Mouse (Mus musculus) forebrain, embryonic 14.5 days (tissue): ENCODE data around the gene Ralgapa2. TPM values are rescaled to one million over a fixed set of nuclear protein-coding genes. Genes with fewer than 3 reads are reported as not detected.

Source experiments
- ATAC-seq: fragments of 200-750 bp; cut with Nextera tagmentation; 2 replicates; pipeline ENCODE4 v1.8.0; 2017; ENCODE audit warnings: mild to moderate bottlenecking, moderate library complexity
- DNase-seq: peaks from one replicate; pipeline ENCODE4 v3.0.0-alpha.2; 2015; ENCODE audit warnings: low spot score
- H3K27ac ChIP-seq: fragments of 300-500 bp; sonication (generic); 2 replicates; pipeline ENCODE4 v1.5.1; 2014; ENCODE audit warnings: low read depth, mild to moderate bottlenecking, control low read depth, low read length, moderate library complexity
- H3K27me3 ChIP-seq: fragments of 300-500 bp; sonication (generic); replicated peaks from 2 replicates; pipeline ENCODE4 v1.6.1; 2014; ENCODE audit warnings: low read length, control low read depth, mixed read lengths; ENCODE audit not compliant: control insufficient read depth, insufficient read depth
- H3K36me3 ChIP-seq: fragments of 300-500 bp; sonication (generic); 2 replicates; pipeline ENCODE4 v1.6.1; 2014; ENCODE audit warnings: low read length, control low read depth; ENCODE audit not compliant: control insufficient read depth, insufficient read depth
- H3K4me1 ChIP-seq: fragments of 300-500 bp; sonication (generic); 2 replicates; pipeline ENCODE4 v1.6.1; 2014; ENCODE audit warnings: antibody characterized with exemption, low read length, control low read depth; ENCODE audit not compliant: control insufficient read depth, insufficient read depth
- H3K4me2 ChIP-seq: fragments of 300-500 bp; sonication (generic); 2 replicates; pipeline ENCODE4 v1.6.1; 2014; ENCODE audit warnings: mild to moderate bottlenecking, control low read depth, low read length
- H3K4me3 ChIP-seq: fragments of 300-500 bp; sonication (generic); 2 replicates; pipeline ENCODE4 v1.5.1; 2014; ENCODE audit warnings: low read depth, low read length, control low read depth
- H3K9ac ChIP-seq: fragments of 300-500 bp; sonication (generic); 2 replicates; pipeline ENCODE4 v1.6.1; 2014; ENCODE audit warnings: mild to moderate bottlenecking, low read length, control low read depth, moderate library complexity
- H3K9me3 ChIP-seq: fragments of 300-500 bp; sonication (generic); replicated peaks from 2 replicates; pipeline ENCODE4 v1.6.1; 2016; ENCODE audit warnings: low read length, control low read depth, mixed read lengths; ENCODE audit not compliant: control insufficient read depth
- WGBS: fragments of 180-500 bp; shearing (Covaris S2); extraction: QIAGEN DNeasy Blood & Tissue Kit; methylation state at CpG from one replicate; pipeline ENCODE4 v1.1.7; 2014; 5-methylcytosine and 5-hydroxymethylcytosine counted together
- polyA plus RNA-seq: library from polyadenylated mRNA; unstranded; fragments of >200 nt; fragmentation: Nextera tagmentation; extraction: Ambion mirVana; gene quantifications from 2 replicates; pipeline ENCODE4 v1.2.1, GENCODE M21; 2014

Ralgapa2 gene
- polyA plus RNA-seq, 1 experiment from 2014 or later: 6.3 TPM

DNA sequence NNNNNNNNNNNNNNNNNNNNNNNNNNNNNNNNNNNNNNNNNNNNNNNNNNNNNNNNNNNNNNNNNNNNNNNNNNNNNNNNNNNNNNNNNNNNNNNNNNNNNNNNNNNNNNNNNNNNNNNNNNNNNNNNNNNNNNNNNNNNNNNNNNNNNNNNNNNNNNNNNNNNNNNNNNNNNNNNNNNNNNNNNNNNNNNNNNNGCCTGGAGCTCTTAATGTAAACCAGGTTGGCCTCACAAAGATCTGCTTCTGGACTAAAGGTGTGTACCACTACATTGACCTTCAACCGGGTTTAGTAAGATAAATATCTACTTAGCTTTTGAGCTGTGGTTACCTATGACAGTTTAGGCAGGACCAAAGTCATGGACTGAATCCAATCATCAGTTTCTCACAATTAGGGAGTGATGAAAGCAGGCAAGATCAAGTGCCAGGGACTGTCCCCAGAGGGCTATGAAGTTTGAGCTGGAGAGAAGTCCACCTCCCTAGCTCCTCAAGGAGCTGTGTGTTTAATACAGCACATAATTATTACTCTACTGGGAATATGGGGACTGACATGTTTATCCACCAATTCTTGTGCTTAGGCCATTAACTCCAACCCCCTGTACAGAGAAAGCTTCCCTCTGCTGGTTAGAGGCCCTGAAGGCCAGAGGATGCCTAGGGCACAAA lies 32.1 kb upstream of the Ralgapa2 start:
- DNase-seq (no peak), ATAC-seq (no peak)
- no peak overlapping the region for H3K9ac ChIP-seq
- H3K36me3 ChIP-seq: no peaks in the 10 kb centered on the region
- peaks cover 3% of the 10 kb centered on the region for H3K4me1 ChIP-seq
- no peak overlapping the region for H3K4me2 ChIP-seq
- WGBS: 80% methylated on average over 1 of the region's 1 CpGs
- no peaks in the 10 kb centered on the region for H3K27me3 ChIP-seq
- no peak overlapping the region for H3K27ac ChIP-seq
- H3K9me3 ChIP-seq: peaks cover 7% of the 10 kb centered on the region; the same call in 1 of the 2 replicates
- H3K4me3 ChIP-seq: no peak overlapping the region

DNA sequence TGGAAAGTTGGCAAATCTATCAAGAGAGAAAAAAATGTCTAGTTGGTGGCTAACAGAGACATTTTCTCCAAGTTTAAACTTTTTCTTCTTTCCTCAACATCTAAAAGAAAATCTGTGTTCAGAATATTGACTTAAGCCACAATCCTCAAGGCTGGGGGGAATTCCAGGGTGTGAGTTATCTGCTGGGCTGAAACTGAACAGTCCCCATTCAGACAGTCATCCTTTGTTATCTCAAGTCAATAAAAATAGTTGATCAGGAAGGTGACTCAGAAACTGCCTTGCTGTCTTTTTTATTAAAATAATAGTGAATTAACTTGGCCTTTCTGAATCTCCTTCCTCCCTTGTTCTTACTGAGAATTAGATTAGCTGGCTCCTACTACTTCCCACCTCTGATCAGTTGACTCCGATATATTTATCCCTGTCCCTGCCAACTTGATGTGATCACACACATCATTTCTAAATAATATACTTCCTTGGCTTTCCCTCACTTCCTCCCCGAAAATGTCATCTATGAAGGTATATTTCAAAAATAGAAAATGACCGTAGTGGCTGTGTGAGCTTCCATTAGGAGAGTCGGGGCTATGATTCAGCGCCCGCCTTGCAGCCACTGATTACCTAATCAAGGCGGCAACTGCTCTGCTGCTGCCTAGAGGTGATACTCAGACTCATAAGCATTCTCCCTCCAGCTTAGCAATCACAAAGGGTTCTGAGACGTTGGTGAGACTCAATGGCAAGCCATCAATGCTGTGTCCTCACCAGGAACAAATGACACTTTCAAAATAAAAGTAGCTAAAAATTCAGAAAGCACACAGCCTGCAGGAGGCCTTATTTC lies 21.2 kb upstream of the Ralgapa2 start:
- no peaks in the 10 kb centered on the region for H3K27me3 ChIP-seq
- H3K4me1 ChIP-seq: no peaks in the 10 kb centered on the region
- H3K36me3 ChIP-seq: no peaks in the 10 kb centered on the region
- H3K27ac ChIP-seq: no peak overlapping the region
- H3K9me3 ChIP-seq: no peaks in the 10 kb centered on the region
- 69% methylated on average over 8 of the region's 8 CpGs for WGBS
- DNase-seq (no peak), ATAC-seq (no peak)
- no peak overlapping the region for H3K4me2 ChIP-seq
- H3K4me3 ChIP-seq: no peak overlapping the region
- no peak overlapping the region for H3K9ac ChIP-seq

DNA sequence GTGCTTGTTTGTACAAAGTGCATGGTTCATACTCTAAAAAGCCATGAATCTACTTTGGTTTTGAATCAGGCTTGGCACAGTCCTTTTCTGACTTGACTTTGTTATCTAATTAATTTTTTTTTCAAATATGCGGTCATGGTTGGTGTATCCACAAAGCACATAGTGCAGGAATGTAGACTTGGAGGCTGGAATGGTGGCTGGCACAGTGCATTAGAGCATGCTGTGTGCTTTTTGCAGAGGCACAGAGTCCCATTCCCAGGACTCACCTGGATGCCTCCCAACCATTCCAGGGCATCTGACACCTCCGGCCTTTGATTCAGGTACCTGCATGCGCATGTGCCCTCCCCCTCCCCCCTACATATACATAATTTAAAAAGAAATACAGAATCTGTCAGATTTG lies 20.3 kb upstream of the Ralgapa2 start:
- DNase-seq: no peak
- no peak overlapping the region for H3K9ac ChIP-seq
- 99% methylated on average over 3 of the region's 3 CpGs for WGBS
- H3K27me3 ChIP-seq: no peaks in the 10 kb centered on the region
- H3K36me3 ChIP-seq: no peaks in the 10 kb centered on the region
- H3K27ac ChIP-seq: no peak overlapping the region
- no peak overlapping the region for H3K4me3 ChIP-seq
- H3K4me2 ChIP-seq: no peak overlapping the region
- H3K9me3 ChIP-seq: no peaks in the 10 kb centered on the region
- no peaks in the 10 kb centered on the region for H3K4me1 ChIP-seq
- ATAC-seq: no peak

DNA sequence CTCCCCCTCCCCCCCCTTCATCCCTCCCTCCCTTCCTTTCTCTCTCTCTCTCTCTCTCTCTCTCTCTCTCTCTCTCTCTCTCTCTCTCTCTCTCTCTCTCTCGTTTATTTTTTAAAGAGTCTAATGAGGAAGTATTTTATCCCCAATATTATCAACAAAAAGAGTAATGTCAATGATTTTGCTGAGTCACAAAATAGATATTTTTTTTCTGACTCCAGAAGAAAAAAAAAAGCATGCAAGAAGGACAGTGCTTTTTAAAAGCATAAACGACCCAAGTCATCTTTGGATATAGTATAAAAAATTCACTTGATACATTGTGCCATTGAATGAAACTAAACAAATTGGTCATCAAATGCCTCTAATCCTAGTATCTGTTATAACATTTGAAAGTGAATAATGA lies 13.3 kb upstream of the Ralgapa2 start:
- Histone ChIP-seq H3K27ac (no peak overlapping the region), H3K9ac (no peak overlapping the region), H3K4me2 (no peak overlapping the region), H3K9me3 (no peaks in the 10 kb centered on the region), H3K4me1 (no peaks in the 10 kb centered on the region), H3K4me3 (no peak overlapping the region), H3K27me3 (no peaks in the 10 kb centered on the region), H3K36me3 (no peaks in the 10 kb centered on the region)
- no peak for DNase-seq
- no peak for ATAC-seq
- WGBS: 61% methylated on average over 2 of the region's 2 CpGs

DNA sequence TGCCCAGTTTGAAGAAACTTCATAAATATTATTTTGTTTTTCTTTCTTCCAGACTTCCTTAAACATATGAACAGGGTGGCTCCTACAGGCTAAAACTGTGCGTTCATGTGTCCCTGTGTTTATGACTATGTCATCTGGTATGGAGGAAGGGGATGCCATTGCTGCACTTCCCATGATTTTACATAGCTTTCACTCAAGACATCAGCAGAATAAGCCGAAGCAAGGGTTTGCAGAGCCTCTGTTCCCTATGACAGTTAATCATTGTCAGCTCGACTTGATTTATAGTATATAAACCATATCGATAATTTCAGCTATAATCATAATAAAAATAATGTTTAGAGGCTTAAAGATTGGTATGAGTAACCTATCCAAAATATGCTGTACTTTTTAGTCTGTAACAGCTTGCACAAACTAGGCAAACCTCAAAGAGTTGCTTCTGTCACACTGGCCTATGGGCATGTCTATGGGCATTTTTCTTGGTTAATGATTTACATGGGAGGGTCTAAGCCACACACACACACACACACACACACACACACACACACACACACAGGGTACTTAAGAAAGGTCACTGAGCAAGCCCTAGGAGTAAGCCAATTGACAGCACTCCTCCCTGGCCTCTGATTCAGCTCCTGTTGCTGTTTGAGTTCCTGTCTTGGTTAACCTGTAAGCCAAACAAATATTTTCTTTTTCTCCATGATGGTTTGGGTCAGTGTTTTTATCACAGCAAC lies 12.7 kb upstream of the Ralgapa2 start:
- Histone ChIP-seq H3K4me2 (no peak overlapping the region), H3K9me3 (no peaks in the 10 kb centered on the region), H3K27ac (no peak overlapping the region), H3K9ac (no peak overlapping the region), H3K4me1 (no peaks in the 10 kb centered on the region), H3K27me3 (no peaks in the 10 kb centered on the region), H3K4me3 (no peak overlapping the region), H3K36me3 (no peaks in the 10 kb centered on the region)
- ATAC-seq (no peak), DNase-seq (no peak)
- 90% methylated on average over 4 of the region's 4 CpGs for WGBS

DNA sequence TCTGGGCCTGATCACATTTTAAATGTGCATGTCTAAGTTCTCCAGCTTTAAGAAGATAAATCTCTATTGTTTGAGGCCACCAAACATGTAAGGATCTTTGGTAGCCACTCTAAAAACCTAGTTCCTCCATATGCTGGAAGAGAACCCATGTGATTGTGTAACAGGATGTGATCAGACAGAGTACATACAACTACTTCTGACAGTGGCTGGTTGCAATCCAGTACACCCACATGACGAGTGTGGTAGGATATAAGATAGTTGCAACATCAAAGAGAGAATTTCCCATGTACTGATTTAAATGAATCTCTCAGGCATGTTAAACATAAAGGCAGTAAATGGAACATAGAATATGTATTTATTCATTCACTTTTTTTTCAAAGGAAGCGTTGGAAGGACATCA lies 4.8 kb upstream of the Ralgapa2 start:
- H3K4me1 ChIP-seq: no peaks in the 10 kb centered on the region; the same call in 1 of the 2 replicates
- no peak overlapping the region for H3K4me2 ChIP-seq
- H3K27ac ChIP-seq: no peak overlapping the region
- no peaks in the 10 kb centered on the region for H3K9me3 ChIP-seq
- H3K9ac ChIP-seq: no peak overlapping the region
- DNase-seq (no peak), ATAC-seq (no peak)
- no peak overlapping the region for H3K4me3 ChIP-seq
- H3K36me3 ChIP-seq: no peaks in the 10 kb centered on the region
- H3K27me3 ChIP-seq: no peaks in the 10 kb centered on the region
- WGBS: 92% methylated on average over 2 of the region's 2 CpGs

DNA sequence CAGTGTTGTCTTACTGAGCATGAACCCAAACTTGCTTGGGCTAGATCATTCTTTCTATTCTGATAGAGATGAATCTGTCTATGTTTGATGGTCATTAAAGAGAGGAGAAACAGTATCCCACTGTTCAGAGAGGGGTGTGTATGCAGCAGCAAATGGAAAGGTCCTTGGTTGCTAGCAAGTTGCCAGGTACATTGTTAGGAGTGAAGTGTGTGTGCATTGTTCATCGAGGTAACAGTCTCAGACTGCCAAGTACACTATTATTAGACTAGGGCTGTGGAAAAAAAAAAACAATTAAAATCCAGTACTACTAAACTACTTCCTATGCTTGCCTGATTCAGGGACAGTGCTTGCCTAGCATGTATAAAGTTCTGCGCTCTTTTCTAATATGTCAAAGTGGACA lies 2.9 kb upstream of the Ralgapa2 start:
- DNase-seq (no peak), ATAC-seq (no peak)
- WGBS: 54% methylated on average over 2 of the region's 2 CpGs
- H3K9me3 ChIP-seq: no peaks in the 10 kb centered on the region
- H3K4me1 ChIP-seq: peaks cover 8% of the 10 kb centered on the region; the same call in 1 of the 2 replicates
- no peak overlapping the region for H3K9ac ChIP-seq
- no peak overlapping the region for H3K4me3 ChIP-seq
- H3K27me3 ChIP-seq: no peaks in the 10 kb centered on the region
- no peaks in the 10 kb centered on the region for H3K36me3 ChIP-seq
- H3K27ac ChIP-seq: no peak overlapping the region
- no peak overlapping the region for H3K4me2 ChIP-seq

DNA sequence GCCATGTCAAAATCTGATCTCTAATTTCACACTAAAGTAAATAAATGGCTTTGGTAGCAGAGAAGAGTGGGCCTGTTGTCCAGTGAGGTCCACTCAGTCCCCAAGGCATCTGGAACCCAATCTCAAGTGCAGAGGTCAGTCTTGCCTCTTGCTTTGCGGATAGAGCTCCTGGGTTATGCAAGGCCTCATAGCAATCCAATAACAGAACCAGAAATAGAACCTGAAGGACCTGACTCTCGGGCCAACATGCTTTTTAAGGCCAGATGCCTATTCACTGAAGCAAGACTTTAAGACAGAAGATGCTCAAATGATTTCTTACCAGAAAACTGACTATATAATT lies 407 bp upstream of the Ralgapa2 start:
- H3K4me2 ChIP-seq: peak overlapping the region; percentile 41
- no peaks in the 10 kb centered on the region for H3K27me3 ChIP-seq
- H3K4me1 ChIP-seq: peaks cover 9% of the 10 kb centered on the region; the same call in 1 of the 2 replicates
- no peak overlapping the region for H3K9ac ChIP-seq
- 77% methylated on average over 2 of the region's 2 CpGs for WGBS
- no peaks in the 10 kb centered on the region for H3K9me3 ChIP-seq
- H3K4me3 ChIP-seq: peak overlapping the region; percentile 89; the same call in 1 of the 2 replicates
- ATAC-seq (0 out of 2 replicates have a peak, but pooled peaks have one; percentile 0), DNase-seq (no peak)
- no peaks in the 10 kb centered on the region for H3K36me3 ChIP-seq
- H3K27ac ChIP-seq: no peak overlapping the region
